Mouse (Mus musculus) MEL (cell line): ENCODE results near the gene Uchl4. TPM values are rescaled to one million over a fixed set of nuclear protein-coding genes. Genes with fewer than 3 reads are reported as not detected.

Experiments used
- DNase-seq: peaks from one replicate; pipeline ENCODE4 v3.0.0; 2011; ENCODE audit warnings: low read depth, low spot score
- H3K27ac ChIP-seq: 2 replicates; pipeline ENCODE4 v1.5.1; 2012; ENCODE audit warnings: low read depth, mild to moderate bottlenecking, control low read depth, low read length, moderate library complexity; ENCODE audit not compliant: control insufficient read depth
- H3K27me3 ChIP-seq, 2 experiments: fragments of 150-350 bp in 1 of 2; sonication (generic) in 1 of 2; 2 replicates each; pipeline ENCODE4 v1.6.1; 2012; ENCODE audit warnings: low read length in 2 of 2, mild to moderate bottlenecking in 2 of 2, improper control_type of control experiment in 1 of 2, moderate library complexity in 1 of 2; ENCODE audit not compliant: insufficient read depth in 2 of 2, control insufficient read depth in 1 of 2
- H3K36me3 ChIP-seq, 2 experiments: 2 replicates each; pipeline ENCODE4 v1.6.1; 2012 to 2014; ENCODE audit warnings: low read length in 2 of 2, improper control_type of control experiment in 1 of 2, inconsistent platforms in 1 of 2, mild to moderate bottlenecking in 1 of 2; ENCODE audit not compliant: insufficient read depth in 2 of 2, control insufficient read depth in 1 of 2
- H3K4me1 ChIP-seq, 2 experiments: fragments of 150-350 bp in 1 of 2; sonication (generic) in 1 of 2; 2 replicates each; pipeline ENCODE4 v1.6.1; 2012; ENCODE audit warnings: low read length in 2 of 2, improper control_type of control experiment in 1 of 2, mild to moderate bottlenecking in 1 of 2; ENCODE audit not compliant: insufficient read depth in 2 of 2, control insufficient read depth in 1 of 2
- H3K4me3 ChIP-seq, 2 experiments: fragments of 150-350 bp in 1 of 2; sonication (generic) in 1 of 2; 2 replicates each; pipeline ENCODE4 v1.5.1; 2012; ENCODE audit warnings: low read depth in 2 of 2, low read length in 2 of 2, mild to moderate bottlenecking in 2 of 2, moderate library complexity in 2 of 2, control low read depth in 1 of 2, improper control_type of control experiment in 1 of 2; ENCODE audit not compliant: control insufficient read depth in 1 of 2, insufficient read depth in 1 of 2
- H3K79me2 ChIP-seq: 2 replicates; pipeline ENCODE4 v1.6.1; 2012; ENCODE audit warnings: mild to moderate bottlenecking, low read length, moderate library complexity; ENCODE audit not compliant: control insufficient read depth, poor library complexity, insufficient read depth
- H3K9ac ChIP-seq: 2 replicates; pipeline ENCODE4 v1.6.1; 2012; ENCODE audit warnings: low read depth, mild to moderate bottlenecking, control low read depth, low read length, moderate library complexity; ENCODE audit not compliant: control insufficient read depth, poor library complexity, severe bottlenecking
- H3K9me3 ChIP-seq: fragments of 150-350 bp; sonication (generic); replicated peaks from 2 replicates; pipeline ENCODE4 v1.6.1; 2012; ENCODE audit warnings: mild to moderate bottlenecking, low read length, improper control_type of control experiment, moderate library complexity; ENCODE audit not compliant: insufficient read depth
- BHLHE40 ChIP-seq: IDR thresholded peaks from 2 replicates; pipeline ENCODE4 v1.6.1; 2012; ENCODE audit warnings: low read depth, mild to moderate bottlenecking, inconsistent platforms, low read length, improper control_type of control experiment, borderline replicate concordance
- CHD1 ChIP-seq: IDR thresholded peaks from 2 replicates; pipeline ENCODE4 v1.6.1; 2012; ENCODE audit warnings: low read depth, mild to moderate bottlenecking, inconsistent platforms, low read length, improper control_type of control experiment
- ETS1 ChIP-seq: IDR thresholded peaks from 2 replicates; pipeline ENCODE4 v1.6.1; 2012; ENCODE audit warnings: low read depth, mild to moderate bottlenecking, inconsistent platforms, low read length, improper control_type of control experiment, moderate library complexity
- GABPA ChIP-seq: IDR thresholded peaks from 2 replicates; pipeline ENCODE4 v1.6.1; 2012; ENCODE audit warnings: low read depth, mild to moderate bottlenecking, inconsistent platforms, low read length, improper control_type of control experiment, moderate library complexity
- GATA1 ChIP-seq: IDR thresholded peaks from 2 replicates; pipeline ENCODE4 v1.6.1; 2011; ENCODE audit warnings: low read depth, low read length, improper control_type of control experiment
- HCFC1 ChIP-seq: IDR thresholded peaks from 2 replicates; pipeline ENCODE4 v1.6.1; 2012; ENCODE audit warnings: low read depth, mild to moderate bottlenecking, inconsistent platforms, low read length, improper control_type of control experiment, moderate library complexity
- JUND ChIP-seq: IDR thresholded peaks from 2 replicates; pipeline ENCODE4 v1.6.1; 2011; ENCODE audit warnings: low read depth, mild to moderate bottlenecking, improper control_type of control experiment, low read length
- KAT2A ChIP-seq: conservative IDR thresholded peaks from 2 replicates; pipeline ENCODE4 v1.6.1; 2012; ENCODE audit warnings: low read depth, low read length, improper control_type of control experiment, inconsistent platforms
- MAFK ChIP-seq: IDR thresholded peaks from 2 replicates; pipeline ENCODE4 v1.6.1; 2011; ENCODE audit warnings: low read depth, mild to moderate bottlenecking, low read length, improper control_type of control experiment, borderline replicate concordance
- MAX ChIP-seq: IDR thresholded peaks from 2 replicates; pipeline ENCODE4 v1.6.1; 2011; ENCODE audit warnings: low read length, improper control_type of control experiment
- MAZ ChIP-seq: IDR thresholded peaks from 2 replicates; pipeline ENCODE4 v1.6.1; 2012; ENCODE audit warnings: low read depth, mild to moderate bottlenecking, inconsistent platforms, low read length, improper control_type of control experiment
- MXI1 ChIP-seq: IDR thresholded peaks from 2 replicates; pipeline ENCODE4 v1.6.1; 2011; ENCODE audit warnings: mild to moderate bottlenecking, low read depth, low read length, improper control_type of control experiment
- MYB ChIP-seq: IDR thresholded peaks from 2 replicates; pipeline ENCODE4 v1.6.1; 2011; ENCODE audit warnings: mild to moderate bottlenecking, low read depth, low read length, improper control_type of control experiment
- MYC ChIP-seq: IDR thresholded peaks from 2 replicates; pipeline ENCODE4 v1.6.1; 2011; ENCODE audit warnings: low read depth, mild to moderate bottlenecking, low read length, improper control_type of control experiment, moderate library complexity
- NELFE ChIP-seq: IDR thresholded peaks from 2 replicates; pipeline ENCODE4 v1.6.1; 2011; ENCODE audit warnings: low read depth, low read length, improper control_type of control experiment
- NRF1 ChIP-seq: IDR thresholded peaks from 2 replicates; pipeline ENCODE4 v1.6.1; 2014; ENCODE audit warnings: low read depth, mild to moderate bottlenecking, inconsistent platforms, low read length, improper control_type of control experiment, moderate library complexity; ENCODE audit not compliant: poor library complexity, insufficient read depth, severe bottlenecking
- POLR2AphosphoS5 ChIP-seq: IDR thresholded peaks from 2 replicates; pipeline ENCODE4 v1.6.1; 2012; ENCODE audit warnings: low read depth, borderline replicate concordance, mild to moderate bottlenecking, inconsistent platforms, low read length, moderate library complexity, mixed read lengths
- SMC3 ChIP-seq: IDR thresholded peaks from 2 replicates; pipeline ENCODE4 v1.6.1; 2011; ENCODE audit warnings: low read depth, low read length, improper control_type of control experiment
- TAL1 ChIP-seq: IDR thresholded peaks from 2 replicates; pipeline ENCODE4 v1.6.1; 2012; ENCODE audit warnings: mild to moderate bottlenecking, inconsistent platforms, low read length, moderate library complexity, mixed read lengths
- TBP ChIP-seq: IDR thresholded peaks from 2 replicates; pipeline ENCODE4 v1.8.0; 2011; ENCODE audit warnings: low read depth, low read length, improper control_type of control experiment
- UBTF ChIP-seq: IDR thresholded peaks from 2 replicates; pipeline ENCODE4 v1.6.1; 2012; ENCODE audit warnings: low read depth, mild to moderate bottlenecking, inconsistent platforms, low read length, improper control_type of control experiment, moderate library complexity, borderline replicate concordance; ENCODE audit not compliant: insufficient read depth
- USF1 ChIP-seq: IDR thresholded peaks from 2 replicates; pipeline ENCODE4 v1.6.1; 2014; ENCODE audit warnings: low read depth, mild to moderate bottlenecking, inconsistent platforms, low read length, improper control_type of control experiment, moderate library complexity
- USF2 ChIP-seq, 2 experiments: IDR thresholded peaks; 2 replicates each; pipeline ENCODE4 v1.6.1; 2011 to 2012; ENCODE audit warnings: improper control_type of control experiment in 2 of 2, low read length in 2 of 2, borderline replicate concordance in 1 of 2, inconsistent platforms in 1 of 2, low read depth in 1 of 2, mild to moderate bottlenecking in 1 of 2; ENCODE audit not compliant: insufficient read depth in 1 of 2
- polyA plus RNA-seq, 2 experiments: library from polyadenylated mRNA; stranded (reverse) in 1 of 2; unstranded in 1 of 2; fragments of >175 nt in 1 of 2; fragments of >200 nt in 1 of 2; gene quantifications; 2 replicates each; pipeline versions ENCODE4 v1.2.1 to v1.2.4; 2012; ENCODE audit warnings: low replicate concordance in 2 of 2, low read depth in 1 of 2; ENCODE audit not compliant: insufficient read length in 2 of 2, insufficient read depth in 1 of 2, missing spikeins in 1 of 2
- total RNA-seq: library from RNA; depleted of rRNA; stranded (reverse); fragments of 300-350 nt; gene quantifications from 2 replicates; pipeline ENCODE4 v1.2.3, GENCODE M21; 2012

Uchl4 gene
- total and polyA plus RNA-seq, 3 experiments = 0.27 to 7.4 TPM; not detected in 1

DNA sequence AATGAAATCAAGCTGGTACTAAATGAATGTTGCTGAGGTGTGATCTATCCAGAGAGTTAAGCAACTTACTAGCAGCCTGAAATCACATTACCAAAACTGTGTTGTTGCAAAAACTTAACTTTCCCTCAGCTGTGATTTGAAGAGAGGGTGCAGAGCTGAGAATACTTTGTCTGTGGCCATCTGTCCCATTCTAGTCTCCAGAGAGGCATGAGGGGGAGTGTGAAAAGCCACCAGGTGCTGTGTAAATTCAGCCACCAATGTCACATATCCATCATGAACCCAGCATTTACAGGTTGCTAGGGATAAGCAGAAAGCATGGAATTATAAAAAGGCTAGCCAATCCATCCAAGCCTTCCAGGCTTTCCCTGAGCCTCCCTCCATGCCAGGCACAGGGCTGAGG lies 6.0 kb upstream of the Uchl4 start:
- Histone ChIP-seq H3K27ac (no peak overlapping the region), H3K9me3 (no peaks in the 10 kb centered on the region), H3K4me1 (no peaks in the 10 kb centered on the region), H3K27me3 (no peaks in the 10 kb centered on the region), H3K9ac (no peak overlapping the region), H3K79me2 (no peaks in the 10 kb centered on the region), H3K4me3 (no peak overlapping the region), H3K36me3 (no peaks in the 10 kb centered on the region; a peak in 1 of 4 replicates)
- DNase-seq = no peak
- TF ChIP-seq GATA1 (no peak), MAX (no peak), TBP (no peak), POLR2AphosphoS5 (no peak), KAT2A (no peak), HCFC1 (no peak), MAZ (no peak), USF2 (IDR thresholded peaks at IDR 0.05; ENCODE audit: borderline replicate concordance in 1 of 2, insufficient read depth in 1 of 2, low read depth in 1 of 2, low read length in 2 of 2) (no peak), TAL1 (no peak), USF1 (no peak), MXI1 (no peak), JUND (no peak), ETS1 (no peak)

- peaks cover 0 to 1% of the 10 kb centered on the region in 2 experiments; a peak in 1 of 4 replicates for H3K36me3 ChIP-seq
- H3K9ac ChIP-seq = no peak overlapping the region
- TF ChIP-seq HCFC1 (no peak), CHD1 (no peak), MYC (no peak), MAX (no peak), POLR2AphosphoS5 (no peak), MYB (no peak), MAFK (no peak), NRF1 (no peak), SMC3 (no peak), NELFE (no peak), MAZ (no peak), GABPA (no peak), ETS1 (no peak), UBTF (no peak), BHLHE40 (no peak), KAT2A (no peak)
- no peak overlapping the region for H3K4me3 ChIP-seq
- no peak for DNase-seq
- no peaks in the 10 kb centered on the region for H3K79me2 ChIP-seq
- no peak overlapping the region for H3K27ac ChIP-seq
- no peaks in the 10 kb centered on the region for H3K4me1 ChIP-seq
- H3K9me3 ChIP-seq = no peaks in the 10 kb centered on the region
- no peaks in the 10 kb centered on the region for H3K27me3 ChIP-seq
Measured at GRCm38 (mm10) chr9:64231171-64231570, 3.8 kb upstream of the Uchl4 start.
